Mouse (Mus musculus) frontal cortex, postnatal 10 days (tissue): Measurements from ENCODE around the gene Gpn3.

Experiments
- DNase-seq, 2 experiments: peaks; one replicate each; pipeline ENCODE4 v3.0.0; 2022; ENCODE audit warnings: low spot score in 2 of 2, mixed read lengths in 1 of 2

The Gpn3 gene

DNA sequence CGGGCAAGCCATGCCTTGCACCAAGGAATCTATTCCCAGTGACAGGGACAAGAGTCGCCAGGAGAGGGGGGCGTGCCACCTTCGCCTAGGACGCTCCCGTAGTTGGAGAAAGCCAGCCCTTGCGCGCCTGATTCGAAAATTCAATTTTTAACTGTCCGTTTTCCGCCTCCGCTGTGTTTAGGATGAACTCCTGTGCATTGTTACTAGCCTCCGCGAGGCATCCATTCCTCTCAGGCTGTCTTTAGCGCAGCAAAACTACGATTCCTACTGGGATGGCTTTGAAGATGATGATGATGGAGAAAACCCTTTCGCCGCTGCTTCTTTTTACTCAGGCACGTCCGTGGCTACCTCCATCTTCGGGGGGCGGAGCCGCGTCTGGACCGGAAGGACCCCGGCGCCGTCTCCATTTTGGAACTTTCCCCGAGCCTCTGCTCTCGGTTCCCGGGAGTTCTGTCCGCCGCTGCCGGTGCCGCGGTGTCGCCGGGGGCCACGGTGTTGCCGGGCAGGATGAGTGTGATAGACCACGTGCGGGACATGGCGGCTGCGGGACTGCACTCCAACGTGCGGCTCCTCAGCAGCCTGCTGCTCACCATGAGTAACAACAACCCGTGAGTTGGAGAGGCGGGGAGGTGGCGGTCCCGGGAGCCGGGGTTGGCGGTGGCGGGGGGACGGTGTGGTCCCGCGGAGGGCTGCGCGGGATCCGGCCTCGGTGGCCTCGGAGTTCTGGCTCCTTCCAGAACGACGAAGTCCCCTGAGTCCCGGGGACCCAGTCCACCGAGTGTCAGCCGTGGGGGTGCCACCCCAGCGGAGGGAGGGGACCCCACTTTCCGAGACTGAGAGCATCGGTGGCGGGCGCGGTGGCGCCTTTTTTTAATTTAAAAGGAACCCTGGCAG, 50.6 kb downstream of the Gpn3 start:
- DNase-seq, result peak; percentile 71 to 85

DNA sequence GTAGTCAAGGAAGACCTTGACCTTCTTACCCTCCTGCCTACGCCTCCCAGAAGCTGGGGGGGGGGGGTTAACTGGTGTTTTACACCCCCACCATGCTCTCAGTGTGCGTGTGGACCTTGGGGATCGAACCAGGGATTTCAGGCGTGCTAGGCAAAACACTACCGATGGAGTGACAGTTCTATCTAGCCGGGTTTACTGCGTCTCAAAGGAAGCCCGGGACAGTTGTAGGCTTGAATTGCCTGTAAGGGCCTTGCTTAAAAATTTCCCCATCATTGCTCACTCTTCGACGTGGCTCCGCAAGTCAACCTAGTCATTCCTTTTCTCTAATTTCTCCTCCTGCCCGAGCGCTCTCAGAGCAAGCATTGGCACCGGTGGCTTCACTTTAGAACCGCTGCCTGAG, 51.4 kb downstream of the Gpn3 start:
- DNase-seq, result no peak

DNA sequence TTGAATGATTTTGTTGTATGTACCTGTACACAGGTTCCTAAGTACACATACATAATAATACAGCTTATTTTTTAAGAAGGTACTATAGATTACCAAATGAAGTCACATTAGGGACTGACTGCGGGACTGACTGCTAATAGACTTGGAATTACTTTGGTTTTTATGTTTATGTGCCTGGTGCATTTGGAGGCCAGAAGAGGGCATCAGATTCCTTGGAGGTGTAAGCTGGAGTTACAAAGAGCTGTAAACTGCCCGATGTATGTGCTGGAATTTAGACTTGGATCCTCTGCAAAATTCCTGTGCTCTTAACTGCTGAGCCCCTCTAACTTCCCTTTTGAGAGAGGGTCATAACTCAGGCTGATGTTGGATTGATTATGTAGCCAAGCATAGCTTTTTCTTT, 53.9 kb downstream of the Gpn3 start:
- no peak for DNase-seq

DNA sequence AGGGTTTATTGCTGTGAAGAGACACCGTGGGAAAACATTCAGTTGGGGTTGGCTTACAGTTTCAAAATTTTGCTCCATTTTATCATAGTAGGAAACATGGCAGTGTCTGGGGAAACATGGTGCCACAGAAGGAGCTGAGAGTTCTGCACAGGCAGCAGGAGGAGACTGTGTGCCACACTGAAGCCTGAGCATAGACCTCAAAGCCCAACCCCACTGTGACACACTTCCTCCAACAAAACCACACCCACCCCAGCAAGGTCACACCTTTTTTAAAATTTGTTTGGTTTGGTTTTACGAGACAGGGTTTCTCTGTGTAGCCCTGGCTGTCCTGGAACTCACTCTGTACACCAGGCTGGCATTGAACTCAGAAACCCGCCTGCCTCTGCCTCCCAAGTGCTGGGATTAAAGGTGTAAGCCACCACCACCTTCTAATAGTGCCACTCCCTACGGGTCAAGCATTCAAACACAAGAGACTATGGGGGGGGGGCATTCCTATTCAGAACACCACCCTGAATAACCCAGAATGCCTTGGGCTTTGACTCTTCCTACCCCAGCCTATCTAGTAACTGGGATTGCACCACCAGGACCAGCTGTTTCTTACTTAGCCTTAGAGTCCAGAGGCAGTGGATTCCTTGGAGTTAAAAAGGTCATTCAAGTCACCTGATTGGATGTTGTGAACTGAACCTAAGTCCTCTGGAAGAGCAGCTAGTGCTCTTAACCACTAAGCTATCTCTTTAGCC, 58.5 kb downstream of the Gpn3 start:
- DNase-seq, result no peak

DNA sequence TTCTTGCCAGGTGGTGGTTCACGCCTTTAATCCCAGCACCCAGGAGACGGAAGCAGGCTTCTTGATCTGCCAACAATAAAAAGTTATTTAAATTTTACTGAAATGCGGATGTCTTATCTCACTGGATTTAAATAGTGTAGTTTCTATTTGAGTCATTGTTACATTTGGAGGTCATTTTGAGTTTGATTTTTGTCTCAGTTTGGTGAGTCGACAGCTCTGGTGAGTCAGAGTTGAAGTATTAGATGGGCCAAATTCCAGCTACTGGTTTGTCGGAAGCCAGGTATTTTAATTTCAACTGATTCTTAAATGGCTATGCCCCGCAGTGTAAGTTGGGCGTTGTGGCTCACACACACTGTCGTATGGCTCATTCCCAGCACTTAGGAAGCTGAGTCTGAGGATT, 59.5 kb downstream of the Gpn3 start:
- no peak for DNase-seq
